Mouse (Mus musculus): Measurements from ENCODE around the gene Pms2. TPM values are rescaled to one million over a fixed set of nuclear protein-coding genes. Genes with fewer than 3 reads are reported as not detected.

The Pms2 gene
- total RNA-seq (2022) = 1 to 10 TPM; 2.7 to 5.1 (median 3.6) TPM

DNA sequence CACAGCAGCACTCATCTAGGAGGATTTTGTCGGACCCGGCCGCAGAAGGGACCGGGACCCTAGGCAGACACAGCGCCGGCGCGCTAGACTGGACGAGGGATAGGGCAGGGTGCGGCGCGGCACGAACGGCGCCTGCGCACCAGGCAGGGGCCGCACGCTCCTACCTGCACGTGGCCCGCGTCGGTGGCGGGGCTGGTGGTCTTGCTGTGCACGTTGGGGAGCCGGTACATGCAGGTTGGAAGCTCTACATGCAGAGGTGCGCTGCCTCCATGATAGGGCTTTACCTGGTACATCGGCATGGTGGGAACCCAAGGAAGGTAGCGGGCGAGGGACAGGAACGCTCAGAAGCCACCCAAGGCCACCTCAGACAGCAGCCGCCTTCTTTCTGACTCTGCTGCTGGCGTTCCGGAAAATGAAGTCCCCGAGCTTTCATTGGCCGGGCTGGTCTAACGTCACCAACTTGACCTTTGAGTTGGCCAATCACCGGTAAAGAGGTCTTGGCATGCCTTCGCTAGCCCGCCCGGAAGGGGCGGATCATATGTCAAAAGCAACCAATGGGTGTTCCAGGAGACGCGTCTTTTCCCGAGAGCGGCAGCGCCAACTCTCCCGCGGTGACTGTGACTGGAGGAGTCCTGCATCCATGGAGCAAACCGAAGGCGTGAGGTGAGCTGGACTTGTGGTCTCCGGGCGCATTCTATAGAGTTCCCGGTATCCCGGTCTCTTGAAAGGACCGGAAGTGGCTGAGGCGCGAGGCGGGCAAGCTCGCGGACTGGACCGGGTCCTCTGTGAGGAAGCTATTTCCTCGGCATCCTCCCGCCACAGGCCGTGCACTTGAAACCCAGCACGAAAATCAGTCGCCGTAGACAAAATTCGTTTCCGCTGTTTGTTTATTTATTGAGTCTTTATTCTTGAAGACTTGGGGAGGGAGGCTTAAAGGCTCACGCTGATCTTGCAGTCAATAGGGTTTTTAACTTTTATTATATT, at the start of gene Pms2, which contains the start of gene Aimp2:
Pms2 (plus strand) TSS at position 548 of the 984 bp plus-strand sequence.
Aimp2 (minus strand) TSS at position 431 of the 984 bp plus-strand sequence.
- peak; percentile 98 for DNase-seq (ENCODE audit: low spot score)

GRCm38 (mm10) chr5:143871547-143872169, 38.1 kb upstream of the Pms2 start:
- DNase-seq (ENCODE audit: low spot score) = no peak

- DNase-seq (ENCODE audit: low spot score) = no peak
Observed at GRCm38 (mm10) chr5:143874571-143874970, 35.2 kb upstream of the Pms2 start.

GRCm38 (mm10) chr5:143885274-143885673, 24.5 kb upstream of the Pms2 start:
- no peak for DNase-seq (ENCODE audit: low spot score)

DNA sequence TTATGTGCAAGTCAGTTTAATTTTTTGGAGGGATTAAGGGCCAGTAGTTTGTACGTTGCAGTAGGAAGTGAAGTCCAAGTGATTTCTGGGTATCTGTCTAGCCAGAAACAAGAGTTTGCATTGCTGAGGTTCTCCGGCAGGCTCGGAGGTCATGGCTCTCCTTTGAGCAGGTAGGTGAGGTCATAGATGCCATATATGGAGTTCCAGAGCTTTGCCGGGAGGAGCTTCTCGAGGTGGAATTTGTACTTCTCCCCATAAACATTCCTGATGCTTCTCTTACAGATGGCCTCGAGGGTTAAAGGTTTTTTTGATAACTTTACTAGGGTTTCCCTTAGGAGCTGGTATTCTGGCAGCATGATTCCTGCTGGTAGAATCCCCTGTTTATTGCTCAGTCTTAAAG, 19.0 kb upstream of the Pms2 start:
- no peak for DNase-seq (ENCODE audit: low spot score)

GRCm38 (mm10) chr5:143892255-143892886, 17.4 kb upstream of the Pms2 start:
- no peak for DNase-seq (ENCODE audit: low spot score)

- no peak for DNase-seq (ENCODE audit: low spot score)
Observed at GRCm38 (mm10) chr5:143893396-143893795, 16.4 kb upstream of the Pms2 start.

- DNase-seq (ENCODE audit: low spot score) = no peak
Observed at GRCm38 (mm10) chr5:143897635-143898330, 12.0 kb upstream of the Pms2 start, which contains the start of gene Ankrd61. Ankrd61 (minus strand) TSS chr5:143897685.

GRCm38 (mm10) chr5:143902111-143902510, 7.7 kb upstream of the Pms2 start:
- peak; percentile 39 for DNase-seq (ENCODE audit: low spot score)

DNA sequence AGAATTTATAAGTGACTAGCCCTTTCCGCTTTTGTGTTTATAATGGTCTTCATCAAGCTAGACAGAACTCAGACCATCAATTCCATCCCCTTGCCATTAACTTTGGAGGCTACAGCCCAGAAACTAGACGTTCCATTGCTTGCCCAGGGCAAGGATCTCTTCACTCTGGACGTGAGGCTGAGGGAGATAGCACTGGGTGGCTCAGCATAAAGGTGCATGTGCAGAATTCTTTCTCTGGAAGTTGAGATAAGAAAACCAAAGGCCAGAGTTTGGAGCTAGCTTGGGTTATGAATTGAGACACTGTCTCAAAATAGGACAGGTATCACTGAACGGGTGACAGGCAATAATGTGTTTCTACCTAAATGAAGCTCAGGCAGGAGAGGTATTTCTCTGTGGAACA, 6.0 kb upstream of the Pms2 start:
- DNase-seq (ENCODE audit: low spot score) = no peak

DNA sequence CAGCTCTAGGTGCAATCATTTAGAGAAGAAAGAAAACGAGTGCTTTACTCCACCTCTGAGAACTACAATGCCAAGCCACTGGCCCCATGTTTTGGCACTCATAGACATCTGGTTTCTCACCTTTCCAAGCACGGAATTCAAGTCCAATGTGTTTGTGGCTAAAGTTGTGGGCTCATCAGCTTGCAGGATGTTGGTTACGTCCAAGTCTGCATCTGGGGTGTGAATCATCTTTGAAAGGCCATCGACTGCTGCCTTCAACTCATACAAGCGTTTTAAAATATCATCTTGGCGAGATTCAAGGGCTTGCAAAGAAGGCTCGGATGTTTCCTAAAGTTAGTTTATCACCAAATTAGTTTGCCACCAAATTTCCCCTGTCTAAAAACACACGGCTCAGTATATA, 3.3 kb upstream of the Pms2 start:
- DNase-seq (ENCODE audit: low spot score) = no peak

DNA sequence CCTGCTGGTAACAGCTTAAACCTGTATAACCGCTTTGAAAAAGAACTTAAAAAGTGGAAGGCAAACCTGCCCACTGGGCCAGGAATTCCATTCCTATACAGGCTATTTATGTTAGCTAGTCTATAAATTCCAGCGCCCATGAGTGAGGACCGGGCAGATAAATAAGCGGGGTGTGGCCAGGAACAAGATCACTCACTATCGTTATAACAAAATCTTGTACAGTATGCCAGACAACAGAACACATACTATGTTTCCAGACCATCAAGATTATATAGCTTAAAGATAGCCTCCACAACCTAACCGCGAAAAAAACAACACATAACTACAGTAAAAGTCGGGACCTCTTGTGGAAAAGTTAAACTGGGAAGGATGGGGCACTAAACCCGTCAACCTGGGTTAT, 838 bp upstream of the Pms2 start:
- no peak for DNase-seq (ENCODE audit: low spot score)

DNA sequence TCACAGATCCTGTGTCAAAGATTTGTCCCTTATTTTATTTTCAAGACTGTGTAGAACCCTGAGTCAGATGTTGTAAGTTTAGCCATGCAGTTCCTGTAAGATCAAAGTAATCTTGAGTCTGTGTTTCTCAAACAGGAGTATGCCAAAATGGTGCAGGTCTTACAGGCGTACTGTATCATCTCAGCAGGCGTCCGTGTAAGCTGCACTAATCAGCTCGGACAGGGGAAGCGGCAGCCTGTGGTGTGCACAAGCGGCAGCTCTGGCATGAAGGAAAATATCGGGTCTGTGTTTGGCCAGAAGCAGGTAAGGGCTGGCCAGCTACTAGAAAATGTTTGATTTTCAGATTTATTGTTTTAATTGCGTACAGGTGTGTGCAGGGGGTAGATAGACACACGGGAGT, 6.5 kb downstream of the Pms2 start:
- DNase-seq (ENCODE audit: low spot score) = no peak

GRCm38 (mm10) chr5:143917418-143917817, 7.7 kb downstream of the Pms2 start:
- DNase-seq (ENCODE audit: low spot score) = peak; percentile 56

- DNase-seq (ENCODE audit: low spot score) = no peak
Observed at GRCm38 (mm10) chr5:143918120-143918519, 8.4 kb downstream of the Pms2 start.

DNA sequence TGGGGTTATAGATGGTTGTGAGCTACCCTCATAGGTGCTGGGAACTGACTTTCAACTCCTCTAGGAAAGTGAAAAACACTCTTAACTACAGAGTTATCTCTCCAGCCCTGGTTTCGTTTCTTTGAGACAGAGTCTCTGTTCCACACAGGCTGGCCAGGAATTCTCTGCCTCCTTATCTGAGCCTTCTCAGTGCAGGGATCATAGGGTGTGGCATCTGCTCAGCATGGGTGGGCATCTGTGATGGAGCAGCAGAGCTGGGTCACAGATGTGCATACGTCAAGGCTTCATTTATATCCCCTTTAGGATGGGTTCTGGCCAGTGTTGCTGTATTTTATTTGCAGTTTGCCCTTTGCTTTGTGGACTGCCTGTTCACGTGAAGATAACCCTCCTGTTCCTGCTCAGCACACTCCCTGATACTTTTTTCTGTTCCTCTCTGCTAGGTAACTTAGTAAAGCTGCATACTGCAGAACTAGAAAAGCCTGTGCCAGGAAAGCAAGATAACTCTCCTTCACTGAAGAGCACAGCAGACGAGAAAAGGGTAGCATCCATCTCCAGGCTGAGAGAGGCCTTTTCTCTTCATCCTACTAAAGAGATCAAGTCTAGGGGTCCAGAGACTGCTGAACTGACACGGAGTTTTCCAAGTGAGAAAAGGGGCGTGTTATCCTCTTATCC, 15.2 kb downstream of the Pms2 start:
- DNase-seq (ENCODE audit: low spot score) = no peak

DNA sequence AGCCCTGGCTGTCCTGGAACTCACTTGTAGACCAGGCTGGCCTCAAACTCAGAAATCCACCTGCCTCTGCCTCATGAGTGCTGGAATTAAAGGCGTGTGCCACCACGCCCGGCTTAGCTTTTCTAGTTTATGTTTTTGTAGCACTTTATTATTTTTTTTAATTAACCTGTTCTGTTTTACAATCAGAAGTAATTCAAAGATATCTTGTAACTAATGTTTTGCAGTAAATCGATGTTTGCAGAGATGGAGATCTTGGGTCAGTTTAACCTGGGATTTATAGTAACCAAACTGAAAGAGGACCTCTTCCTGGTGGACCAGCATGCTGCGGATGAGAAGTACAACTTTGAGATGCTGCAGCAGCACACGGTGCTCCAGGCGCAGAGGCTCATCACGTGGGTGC, 18.1 kb downstream of the Pms2 start, which contains the start of gene Gm42421:
Gm42421 (plus strand) TSS at position 301 of the 400 bp plus-strand sequence.
- no peak for DNase-seq (ENCODE audit: low spot score)

- no peak for DNase-seq (ENCODE audit: low spot score)
Observed at GRCm38 (mm10) chr5:143929291-143929690, 19.5 kb downstream of the Pms2 start.

DNA sequence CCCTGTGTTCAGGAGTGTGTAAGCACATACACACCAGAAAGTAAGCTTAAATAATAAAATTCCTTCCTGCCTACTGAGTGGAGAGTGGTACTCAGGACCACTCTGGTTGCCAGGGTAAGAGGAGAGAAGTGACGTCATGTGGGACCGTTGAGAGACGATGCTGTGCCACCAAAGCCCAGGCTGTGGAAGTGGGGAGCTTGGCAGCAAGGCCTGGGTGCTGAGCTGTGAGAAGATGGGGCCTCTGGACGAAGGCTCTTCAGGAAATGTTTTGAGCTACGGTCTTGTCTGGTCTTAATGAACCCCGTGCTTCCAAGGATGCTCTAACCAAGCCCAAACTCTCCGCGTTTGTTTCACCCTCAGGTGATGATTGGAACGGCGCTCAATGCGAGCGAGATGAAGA, 20.9 kb downstream of the Pms2 start:
- DNase-seq (ENCODE audit: low spot score) = no peak

DNA sequence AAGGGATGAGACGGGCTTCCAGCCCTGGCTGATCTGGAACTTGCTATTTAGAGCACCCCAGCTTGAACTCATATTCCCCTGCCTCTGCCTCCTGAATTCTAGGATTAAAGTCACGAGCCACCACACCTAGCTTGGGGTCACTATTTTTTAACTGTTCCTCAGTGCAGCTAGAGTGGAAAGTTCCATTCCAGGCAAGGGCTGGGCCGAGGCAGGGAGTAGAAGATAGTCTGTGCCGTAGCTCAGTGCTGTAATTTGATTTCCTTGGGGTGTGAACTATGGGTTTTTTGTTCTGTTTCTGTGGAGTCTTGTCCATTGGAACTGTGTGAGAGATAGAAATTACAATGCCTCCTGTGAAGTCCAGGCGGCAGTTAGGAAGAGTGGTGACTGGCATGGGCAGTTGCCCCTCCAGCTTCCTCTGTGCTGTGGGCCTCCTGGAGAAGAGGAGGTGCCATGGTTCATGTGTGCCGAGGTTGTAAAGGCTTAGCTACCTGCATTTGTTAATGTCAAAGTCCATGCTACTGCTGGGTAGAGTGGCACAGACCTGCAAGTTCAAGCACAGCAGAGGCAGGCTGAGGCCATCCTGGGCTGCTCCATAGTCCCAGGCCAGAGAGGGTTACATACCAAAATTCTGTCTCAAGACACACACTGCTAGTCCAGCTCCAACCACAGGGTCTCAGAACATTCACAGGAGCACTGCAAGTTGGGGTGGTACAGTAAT, 22.3 kb downstream of the Pms2 start:
- no peak for DNase-seq (ENCODE audit: low spot score)

Measured in heart, adult 8-10 months (tissue).